Mouse (Mus musculus) large intestine, adult 2 months (tissue): ENCODE data around the gene Gm49403. TPM values are rescaled to one million over a fixed set of nuclear protein-coding genes. Genes with fewer than 3 reads are reported as not detected.
"Not testable (repeated sequence)": the region's sequence is repeated elsewhere in the genome, so short reads cannot be mapped to it uniquely, and the experiment has no call there.

ENCODE experiments used
- DNase-seq: peaks from one replicate; pipeline ENCODE4 v3.0.0-alpha.2; 2012; ENCODE audit warnings: low read depth, low spot score
- WGBS: fragments of 180-500 bp; shearing (Covaris S2); methylation state at CpG from one replicate; pipeline ENCODE4 v1.1.7; 2018; 5-methylcytosine and 5-hydroxymethylcytosine counted together
- polyA plus RNA-seq: library from polyadenylated mRNA; depleted of rRNA; stranded (reverse); fragments of >200 nt; gene quantifications from 2 replicates; pipeline ENCODE4 v1.2.3, GENCODE M21; 2012

The Gm49403 gene
- polyA plus RNA-seq, 1 experiment = not detected

- DNase-seq = no peak
- WGBS = 25% methylated on average over 9 of the region's 9 CpGs
Measured at GRCm38 (mm10) chr19:8870838-8871237, 12.9 kb upstream of the Gm49403 start.

- peak; percentile 83 for DNase-seq
- WGBS = under 1% methylated on average over 59 of the region's 59 CpGs
Measured at GRCm38 (mm10) chr19:8871267-8872186, 12.2 kb upstream of the Gm49403 start, which contains the start of gene Ubxn1. TSS of gene Ubxn1 (plus strand) at chr19:8871496.

GRCm38 (mm10) chr19:8872266-8872840, 11.4 kb upstream of the Gm49403 start:
- DNase-seq = peak; percentile 24

DNA sequence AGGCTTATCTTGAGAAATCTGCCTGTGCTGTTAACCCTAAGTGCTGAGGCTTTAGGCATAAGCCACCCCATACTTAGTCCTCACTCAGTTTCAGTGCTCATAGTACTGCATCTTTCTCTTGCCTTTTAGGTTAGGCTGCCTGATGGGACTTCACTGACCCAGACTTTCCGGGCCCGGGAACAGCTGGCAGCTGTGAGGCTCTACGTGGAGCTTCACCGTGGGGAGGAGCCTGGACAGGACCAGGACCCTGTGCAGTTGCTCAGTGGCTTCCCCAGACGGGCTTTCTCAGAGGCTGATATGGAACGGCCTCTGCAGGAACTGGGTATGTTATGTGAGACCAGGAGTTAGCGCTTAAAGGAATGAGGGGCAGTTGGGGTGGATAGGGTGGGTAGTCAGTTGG, 8.7 kb upstream of the Gm49403 start:
- no peak for DNase-seq

More at GRCm38 (mm10) chr19:8872266-8872840, 11.4 kb upstream of the Gm49403 start:
- WGBS = 33% methylated on average over 10 of the region's 10 CpGs

GRCm38 (mm10) chr19:8880311-8881033, 3.3 kb upstream of the Gm49403 start, which contains the start of gene Uqcc3:
TSS of gene Uqcc3 (minus strand) at chr19:8880923.
- DNase-seq = peak; percentile 64
- WGBS = under 1% methylated on average over 42 of the region's 42 CpGs

More for the DNA sequence above, 8.7 kb upstream of the Gm49403 start:
- 87% methylated on average over 7 of the region's 7 CpGs for WGBS

DNA sequence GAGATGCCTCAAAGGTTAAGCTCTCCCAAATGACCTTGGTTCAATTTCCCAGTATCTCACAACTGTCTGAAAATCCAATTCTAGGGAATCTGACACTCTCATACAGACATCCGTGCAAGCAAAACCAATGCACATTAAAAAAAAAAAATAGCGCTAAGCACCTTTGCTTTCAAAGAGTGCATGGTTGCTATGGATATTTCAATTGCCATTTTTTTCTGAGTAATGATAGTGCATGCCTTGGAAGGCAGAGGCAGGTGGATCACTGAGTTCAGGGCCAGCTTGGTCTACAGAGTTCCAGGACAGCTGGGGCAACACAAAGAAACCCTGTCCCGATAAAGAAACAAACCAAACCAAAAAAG, 2.7 kb upstream of the Gm49403 start:
- WGBS = 4% methylated on average over 3 of the region's 3 CpGs
- no peak for DNase-seq

- WGBS = 46% methylated on average over 1 of the region's 1 CpGs
- DNase-seq = no peak
Measured at GRCm38 (mm10) chr19:8886916-8887584, 3.3 kb downstream of the Gm49403 start.

DNA sequence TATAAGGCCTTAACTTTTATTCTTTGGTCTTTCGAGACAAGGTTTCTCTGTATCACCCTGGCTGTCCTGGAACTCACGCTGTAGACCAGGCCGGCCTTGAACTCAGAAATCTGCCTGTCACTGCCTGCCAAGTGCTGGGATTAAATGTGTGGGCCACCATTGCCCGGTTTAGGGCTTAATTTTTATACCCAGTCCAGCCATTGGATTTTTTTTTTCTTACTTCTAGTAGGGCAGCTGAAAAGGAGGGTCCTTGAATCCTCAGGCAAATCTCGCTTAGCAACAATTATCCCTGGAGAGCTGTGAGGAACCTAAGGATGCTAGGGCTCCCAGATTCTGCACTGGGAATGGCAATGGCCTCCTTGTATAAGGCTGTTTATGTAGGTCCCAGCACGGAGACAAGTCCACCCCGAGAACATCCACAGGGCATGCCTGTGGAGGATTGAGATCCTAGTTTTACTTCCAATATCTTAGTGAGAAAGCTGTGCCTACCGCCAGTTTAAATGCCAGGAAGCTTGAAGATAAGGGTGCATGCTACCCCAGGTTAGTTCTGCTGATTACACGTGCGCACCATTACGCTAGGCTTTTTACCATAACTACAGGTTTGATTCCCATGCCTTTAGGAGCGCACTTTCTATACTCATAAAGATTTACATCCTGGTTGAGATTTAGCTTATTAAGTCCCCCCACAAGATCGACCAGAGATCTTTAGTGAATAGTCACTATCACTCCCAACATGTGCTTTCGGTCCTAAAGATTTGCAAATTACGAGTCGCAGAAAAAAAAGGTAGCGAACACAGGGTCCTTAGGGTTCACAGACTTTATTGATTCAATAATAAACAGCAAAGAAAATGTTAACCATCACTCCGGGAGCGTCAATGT, 4.1 kb downstream of the Gm49403 start:
- DNase-seq = no peak

DNA sequence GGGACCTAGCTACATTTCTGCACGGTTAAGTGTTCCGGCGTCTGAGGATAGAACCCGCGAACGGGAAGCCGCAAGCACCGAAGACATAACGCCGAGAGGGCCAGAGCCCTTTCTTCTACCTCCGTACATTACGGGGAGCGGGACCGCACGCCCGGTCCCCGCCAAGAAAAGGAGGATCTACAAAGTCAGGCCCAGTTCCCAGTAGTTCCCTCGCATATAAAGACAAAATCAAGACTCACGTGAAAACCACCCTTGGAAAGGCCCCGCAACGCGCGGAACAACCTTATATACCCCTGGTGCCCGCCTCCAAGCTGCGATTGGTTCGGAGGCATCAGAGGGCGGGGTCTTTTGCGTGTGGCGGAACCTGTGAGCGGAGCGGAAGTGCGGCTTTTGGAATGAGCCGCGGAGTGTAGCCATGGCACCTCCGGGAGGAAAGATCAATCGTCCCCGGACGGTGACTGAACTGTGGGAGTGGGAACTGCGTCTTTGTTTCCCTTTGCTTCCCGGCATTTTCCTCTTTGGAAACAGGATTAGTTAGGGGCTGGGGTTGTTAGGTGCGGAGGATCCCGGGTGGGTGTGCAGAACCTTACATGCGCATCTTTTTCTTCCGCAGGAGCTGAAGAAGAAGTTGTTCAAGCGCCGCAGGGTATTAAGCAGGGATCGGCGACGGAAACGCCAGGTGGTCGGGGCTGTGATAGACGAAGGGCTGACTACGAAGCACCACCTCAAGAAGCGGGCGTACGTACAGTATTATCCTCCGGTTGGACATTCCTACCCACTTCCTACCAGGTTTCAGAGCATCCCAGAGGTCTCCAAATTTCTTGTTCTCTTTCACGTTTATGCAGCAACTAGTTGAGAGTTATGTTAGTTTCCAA, 5.0 kb downstream of the Gm49403 start, which contains the start of the genes 1810009A15Rik and Gm49416:
Gene 1810009A15Rik (plus strand): TSS at position 343 of the 875 bp plus-strand sequence.
Gene Gm49416 (plus strand): TSS at position 416 of the 875 bp plus-strand sequence.
- WGBS = under 1% methylated on average over 58 of the region's 58 CpGs
- DNase-seq = peak; percentile 87

More for the DNA sequence above, 4.1 kb downstream of the Gm49403 start:
- 10% methylated on average over 19 of the region's 19 CpGs for WGBS

DNA sequence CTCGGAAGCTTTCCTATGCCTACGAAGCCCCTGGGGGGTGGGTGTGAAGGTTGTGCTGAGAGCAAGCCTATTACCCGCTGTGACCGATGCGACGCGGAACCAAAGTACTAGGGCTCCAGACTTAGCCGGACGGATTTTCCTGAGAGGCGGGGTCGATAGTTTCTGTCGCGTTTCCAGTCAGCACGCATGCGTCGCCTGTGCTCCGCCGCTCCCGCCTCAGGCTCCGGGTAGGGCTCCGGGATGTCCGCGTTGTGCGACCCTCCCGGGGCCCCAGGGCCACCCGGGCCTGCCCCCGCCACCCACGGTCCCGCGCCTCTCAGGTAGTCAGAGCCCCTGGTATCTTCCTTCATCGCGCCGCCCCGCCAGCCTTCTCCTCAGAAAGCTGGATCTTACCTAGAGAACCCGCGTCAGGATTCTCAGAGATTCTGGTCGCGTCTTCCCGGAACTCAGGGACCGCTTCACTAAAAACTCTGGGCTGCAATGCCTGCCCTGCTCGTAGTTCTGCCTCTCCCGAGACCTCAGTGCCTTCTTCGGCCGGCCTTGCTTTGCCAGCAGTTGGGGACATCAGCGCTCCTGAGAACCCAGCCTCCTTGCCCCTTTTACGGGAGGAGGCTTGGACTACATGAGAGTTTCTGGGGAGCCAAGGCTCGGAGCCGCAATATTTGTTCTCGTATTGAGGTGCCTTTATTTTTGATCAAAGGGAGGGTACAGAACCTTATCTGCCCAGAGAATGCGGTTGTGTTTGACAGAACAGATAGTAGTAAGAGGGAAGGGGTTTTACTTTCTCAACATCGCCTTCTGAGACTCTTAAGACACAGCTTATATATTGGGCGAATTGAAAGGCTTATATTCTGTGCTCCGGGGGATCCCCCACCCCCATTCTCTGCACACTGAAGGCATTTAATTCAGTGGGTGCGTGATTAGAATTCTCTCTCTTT, 9.4 kb downstream of the Gm49403 start, which contains the start of gene Ints5:
Gene Ints5 (plus strand): TSS at position 177 of the 938 bp plus-strand sequence.
- peak; percentile 78 for DNase-seq
- 1% methylated on average over 54 of the region's 54 CpGs for WGBS

- no peak for DNase-seq
- 91% methylated on average over 9 of the region's 9 CpGs for WGBS
Measured at GRCm38 (mm10) chr19:8895397-8895960, 11.7 kb downstream of the Gm49403 start.

- DNase-seq = not testable (repeated sequence)
- WGBS = 63% methylated on average over 5 of the region's 5 CpGs
Measured at GRCm38 (mm10) chr19:8896231-8896630, 12.5 kb downstream of the Gm49403 start.

DNA sequence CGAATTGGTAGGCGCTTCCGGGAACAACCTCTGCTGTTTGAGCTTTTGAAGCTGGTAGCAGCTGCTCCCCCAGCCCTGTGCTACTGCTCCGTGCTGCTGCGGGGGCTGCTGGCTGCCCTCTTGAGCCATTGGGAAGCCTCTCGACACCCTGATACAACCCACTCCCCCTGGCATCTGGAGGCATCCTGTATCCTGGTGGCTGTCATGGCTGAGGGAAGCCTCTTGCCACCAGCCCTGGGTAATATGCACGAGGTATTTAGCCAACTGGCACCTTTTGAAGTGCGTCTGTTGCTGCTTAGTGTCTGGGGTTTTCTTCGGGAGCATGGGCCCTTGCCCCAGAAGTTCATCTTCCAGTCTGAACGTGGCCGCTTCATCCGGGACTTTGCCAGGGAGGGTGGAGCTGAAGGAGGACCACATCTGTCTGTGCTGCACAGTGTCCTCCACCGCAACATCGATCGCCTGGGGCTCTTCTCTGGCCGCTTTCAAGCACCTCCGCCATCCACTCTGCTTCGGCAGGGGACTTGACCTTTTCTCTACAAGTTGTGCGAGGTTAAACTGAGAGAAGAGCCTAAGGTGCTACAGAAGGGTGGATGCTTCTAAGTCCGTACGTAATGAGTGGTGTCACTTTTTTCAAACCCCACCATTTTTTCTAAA, 13.6 kb downstream of the Gm49403 start:
- not testable (repeated sequence) for DNase-seq
- 13% methylated on average over 21 of the region's 21 CpGs for WGBS

GRCm38 (mm10) chr19:8897865-8898495, 14.2 kb downstream of the Gm49403 start, which contains the start of gene Ganab:
TSS of gene Ganab (plus strand) at chr19:8898071.
- WGBS = under 1% methylated on average over 53 of the region's 53 CpGs
- DNase-seq = peak; percentile 88

DNA sequence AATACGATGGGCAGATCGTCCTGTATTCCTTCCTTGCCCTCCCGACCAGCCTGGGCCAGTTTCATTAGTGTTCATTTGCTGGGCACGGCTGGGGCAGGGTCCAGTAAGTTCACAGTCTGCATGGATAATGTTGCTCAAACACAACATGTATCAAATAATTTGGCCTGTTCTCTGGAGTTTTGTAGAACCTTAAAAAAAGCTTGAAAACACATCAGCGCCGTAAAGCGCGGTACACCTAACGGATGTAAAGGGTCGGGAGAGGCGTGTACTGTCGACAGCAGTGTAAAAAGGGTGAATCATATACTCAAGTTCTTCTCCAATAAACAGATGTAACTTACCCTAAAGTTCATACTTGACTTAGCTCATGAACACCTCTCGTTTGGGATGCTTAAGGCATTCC, 14.8 kb downstream of the Gm49403 start:
- WGBS = 1% methylated on average over 13 of the region's 13 CpGs
- DNase-seq = no peak
